Mouse (Mus musculus) thymus, adult 18-20 months (tissue): ENCODE measurements around the gene Csf2rb.
A peak's percentile ranks its signal among the peaks of the same experiment; 100 is the strongest.

Experiments used
- DNase-seq, 2 experiments: peaks; one replicate each; pipeline ENCODE4 v3.0.0; 2022; ENCODE audit warnings: mixed read lengths in 2 of 2

Gene Csf2rb

DNA sequence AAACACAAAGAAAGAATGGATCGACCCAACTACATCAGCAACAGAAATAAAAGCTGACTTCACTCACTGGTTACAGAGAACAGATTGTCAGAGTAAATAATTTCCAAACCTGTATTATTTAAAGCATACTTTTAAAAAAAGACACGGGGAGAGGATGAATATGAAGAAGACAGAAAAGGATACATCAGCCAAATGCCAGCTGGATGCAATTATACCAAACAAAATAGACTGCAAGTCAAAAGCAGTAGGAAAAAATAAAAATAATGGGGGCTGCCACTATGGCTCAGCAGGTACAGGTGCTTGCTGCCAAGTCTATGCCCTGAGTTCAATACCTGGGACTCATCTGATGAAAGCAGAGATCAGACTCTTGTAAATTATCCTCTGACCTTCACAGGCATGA, 54.7 kb downstream of the Csf2rb start:
- no peak for DNase-seq

DNA sequence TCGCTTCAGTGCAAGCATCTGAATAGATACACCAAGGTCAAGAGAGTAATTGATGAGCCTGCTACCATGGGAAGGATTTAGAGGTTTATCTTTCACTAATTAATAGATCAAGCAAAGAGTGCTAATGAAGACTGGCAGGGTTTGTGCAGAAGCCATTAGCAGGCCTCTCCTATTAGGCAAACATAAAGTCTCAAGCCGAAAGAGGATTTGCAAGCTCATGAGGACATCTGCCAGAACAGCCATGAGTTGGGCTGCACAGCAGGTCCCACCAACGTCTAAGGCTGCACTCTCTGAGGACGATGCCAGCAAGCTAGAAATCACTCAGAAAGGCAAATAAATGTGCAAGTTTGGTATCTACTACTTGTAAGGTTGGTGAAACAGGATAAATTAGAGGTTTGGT, 55.2 kb downstream of the Csf2rb start:
- DNase-seq = no peak

DNA sequence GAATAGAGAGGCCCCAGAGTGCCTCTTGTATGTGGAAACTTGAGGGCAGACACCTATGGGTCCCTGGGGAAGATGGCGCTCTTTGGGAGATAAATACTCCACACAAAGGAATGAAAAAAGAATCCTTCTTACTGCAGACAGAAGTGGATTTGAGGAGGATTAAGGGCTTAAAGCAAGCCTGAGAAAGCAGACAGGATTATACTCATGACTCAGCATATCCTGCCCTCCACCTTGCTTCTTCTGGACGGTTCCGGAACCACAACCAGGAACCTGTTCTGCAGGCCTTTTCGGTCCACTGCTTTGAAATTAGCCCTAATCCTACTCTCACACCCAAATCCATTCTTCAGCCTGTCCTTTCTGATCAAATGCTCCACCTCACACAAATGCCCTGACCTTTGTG, 56.6 kb downstream of the Csf2rb start:
- no peak for DNase-seq

DNA sequence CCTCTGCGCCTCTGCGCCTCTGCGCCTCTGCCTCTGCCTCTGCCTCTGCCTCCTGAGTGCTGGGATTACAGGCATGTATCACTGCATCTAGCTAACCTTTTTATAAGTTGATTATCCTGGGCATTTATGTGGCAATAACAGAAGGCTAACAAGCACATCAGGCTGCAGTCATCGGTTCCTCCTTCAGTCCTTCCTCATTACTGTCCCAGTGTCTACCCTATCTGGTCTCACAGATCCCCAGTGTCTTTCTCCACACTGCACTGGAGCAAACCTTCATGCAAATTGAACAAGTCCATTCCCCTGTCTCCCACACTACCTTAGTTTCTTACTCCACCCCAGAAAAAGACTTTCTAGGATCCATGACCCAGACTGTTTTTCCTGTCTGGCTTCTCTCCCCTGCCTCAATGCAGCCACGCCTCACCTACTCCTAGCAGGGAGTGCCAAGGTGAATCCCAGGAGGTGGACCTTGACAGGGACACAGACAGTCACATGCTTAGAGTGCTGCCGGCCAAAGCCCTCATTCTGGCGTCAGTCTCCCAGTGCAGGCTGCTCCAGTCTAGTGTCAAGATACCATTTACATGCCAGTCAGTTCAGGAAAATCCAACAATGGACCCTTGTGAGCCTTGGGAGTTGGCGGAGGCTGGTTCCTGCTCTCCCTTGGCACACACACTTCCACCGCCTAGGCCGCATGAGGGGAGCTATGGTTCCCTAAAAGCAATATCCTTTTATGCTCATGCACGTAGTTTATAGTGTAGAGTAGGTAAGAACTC, 58.1 kb downstream of the Csf2rb start:
- no peak for DNase-seq

DNA sequence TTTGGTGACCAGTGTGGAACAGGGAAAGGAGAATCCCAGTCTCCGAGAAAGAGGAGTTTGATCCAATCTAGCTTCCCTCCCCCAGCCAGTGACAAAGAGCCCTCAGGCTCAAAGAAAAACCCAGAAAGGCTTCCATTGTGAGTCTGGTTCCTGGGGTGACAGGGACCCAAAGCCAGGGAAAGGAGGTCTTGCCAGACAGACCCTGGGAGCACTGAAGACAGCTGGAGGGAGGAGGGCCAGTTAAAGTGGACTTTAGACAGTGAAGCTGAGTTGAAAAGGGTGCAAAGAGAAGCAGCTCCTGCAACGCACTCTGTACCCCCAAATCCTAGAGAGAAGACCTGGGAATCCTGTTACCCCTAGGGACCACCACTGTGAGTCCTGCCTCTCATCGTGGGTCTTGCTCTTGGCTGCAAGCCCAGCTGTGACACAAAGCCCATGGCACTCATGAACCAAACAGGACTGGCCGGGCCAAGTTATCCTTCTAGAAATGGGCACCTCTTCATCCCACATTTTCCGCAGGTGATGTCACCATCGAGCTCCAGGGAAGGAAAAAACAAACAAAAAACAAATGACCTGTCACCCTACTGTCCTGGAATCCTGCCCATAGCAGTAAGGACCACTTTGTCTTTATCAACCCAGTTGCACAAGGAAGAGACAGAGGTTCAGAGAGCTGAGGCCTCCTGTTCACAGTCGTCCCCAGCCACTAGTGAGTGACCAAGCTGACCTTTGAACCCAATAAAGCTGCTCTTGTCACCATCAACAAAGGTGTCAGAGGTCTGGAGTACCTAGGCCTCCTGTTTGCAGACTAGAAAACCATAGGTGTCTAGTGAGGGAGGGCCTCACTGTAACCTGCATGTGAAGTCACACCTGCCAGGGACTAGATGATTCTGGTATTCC, 58.9 kb downstream of the Csf2rb start:
- DNase-seq = no peak

DNA sequence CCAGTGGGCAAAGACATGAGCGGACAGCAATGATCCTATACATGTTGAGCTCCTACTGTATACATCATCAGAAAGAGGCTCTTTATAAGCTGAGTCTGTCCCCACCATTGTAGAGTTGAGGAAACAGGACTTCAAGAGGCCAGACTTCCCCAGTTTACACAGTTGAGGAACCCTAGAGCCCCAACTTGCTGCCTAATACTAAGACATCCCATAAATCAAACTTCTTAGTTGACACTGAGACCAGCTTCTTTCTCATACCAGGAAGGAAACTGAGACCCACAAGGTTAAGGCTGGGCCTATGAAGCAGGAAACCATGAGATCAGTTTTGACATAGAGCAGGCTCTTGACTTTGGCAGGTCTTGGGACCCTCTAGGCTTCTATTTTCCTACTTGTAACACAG, 60.0 kb downstream of the Csf2rb start:
- no peak for DNase-seq

DNA sequence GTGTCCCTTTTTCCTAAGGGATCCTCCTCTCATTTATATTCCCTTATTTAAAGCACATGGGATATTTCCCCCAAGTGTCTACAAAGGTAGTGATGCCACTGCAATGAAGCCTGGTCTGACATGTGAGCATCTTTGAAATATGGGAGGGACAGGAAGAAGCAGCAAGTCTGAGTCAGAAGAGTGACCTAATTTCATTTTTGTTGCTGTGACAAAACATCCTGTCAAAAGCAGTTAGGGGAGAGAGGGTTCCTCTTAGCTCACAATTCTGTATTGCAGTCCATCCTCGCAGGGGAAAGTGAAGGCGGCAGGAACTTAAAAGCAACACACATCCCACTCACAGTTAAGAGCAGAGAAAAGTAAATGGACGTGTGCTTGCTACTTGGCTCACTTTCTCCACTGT, 65.3 kb downstream of the Csf2rb start:
- peak in 1 of 2 experiments; percentile 25 for DNase-seq

DNA sequence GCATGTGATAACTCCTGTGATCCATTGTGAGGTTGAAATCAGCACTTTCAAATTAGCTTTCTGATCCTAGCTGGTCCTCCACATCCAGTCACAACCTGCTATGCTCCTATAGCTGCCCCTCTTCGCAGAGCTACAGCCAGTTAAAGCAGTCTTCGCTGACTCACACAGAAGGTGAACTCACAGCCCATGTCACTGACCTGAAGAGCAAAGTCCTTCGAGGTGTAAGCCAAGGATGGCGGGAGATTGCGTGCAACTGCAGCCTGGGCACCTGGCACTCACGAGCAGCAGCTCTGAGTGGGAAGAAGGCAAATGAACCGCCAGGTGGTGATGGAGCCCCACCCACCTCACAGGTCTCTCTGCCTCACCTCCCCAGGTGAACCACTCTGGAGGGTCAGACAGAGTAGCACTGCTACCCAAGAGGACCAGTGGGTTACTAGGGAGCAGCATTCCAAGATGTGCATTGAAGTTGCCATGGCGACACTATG, 70.0 kb downstream of the Csf2rb start, which contains the start of gene Tex33:
TSS of gene Tex33 (minus strand) at position 435 of the 485 bp plus-strand sequence.
- no peak for DNase-seq

DNA sequence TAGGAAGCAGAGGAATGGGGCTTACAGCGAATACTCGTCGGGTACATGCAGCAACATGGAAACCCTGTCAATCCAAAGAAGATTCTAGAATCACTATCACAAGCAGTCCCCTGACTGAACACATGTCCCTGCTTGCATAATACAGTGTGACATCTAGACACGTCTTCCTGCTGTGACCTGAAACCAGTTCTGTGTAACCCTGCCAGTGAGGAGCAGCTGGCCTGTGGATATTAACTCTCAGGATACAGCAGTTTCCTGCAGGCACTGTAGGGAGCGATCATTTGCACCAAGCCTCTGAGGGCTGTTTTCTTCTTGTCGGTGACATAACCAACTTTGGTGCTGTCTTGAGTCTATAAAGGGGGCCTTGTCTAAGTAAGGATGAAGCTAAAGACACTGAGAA, 75.8 kb downstream of the Csf2rb start:
- no peak for DNase-seq

DNA sequence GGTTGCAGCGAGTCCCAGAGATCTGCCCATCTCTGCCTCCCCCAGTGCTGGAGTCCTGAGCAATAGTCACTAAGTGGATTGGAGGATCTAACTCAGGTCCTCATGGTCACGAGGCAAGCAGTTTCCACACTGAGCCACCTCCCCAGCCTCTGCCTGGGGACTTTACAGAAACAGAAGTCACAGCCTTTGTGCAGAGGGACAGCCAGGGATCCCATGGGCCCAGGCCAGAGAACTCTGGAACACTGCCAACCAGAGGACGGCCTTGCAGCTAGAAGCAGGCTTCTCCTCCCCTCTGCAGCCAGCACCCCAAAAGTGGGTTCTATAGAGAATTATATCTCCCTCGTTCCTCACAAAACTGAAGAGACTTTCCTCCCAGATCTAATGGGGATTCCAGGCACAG, 76.4 kb downstream of the Csf2rb start:
- no peak for DNase-seq

DNA sequence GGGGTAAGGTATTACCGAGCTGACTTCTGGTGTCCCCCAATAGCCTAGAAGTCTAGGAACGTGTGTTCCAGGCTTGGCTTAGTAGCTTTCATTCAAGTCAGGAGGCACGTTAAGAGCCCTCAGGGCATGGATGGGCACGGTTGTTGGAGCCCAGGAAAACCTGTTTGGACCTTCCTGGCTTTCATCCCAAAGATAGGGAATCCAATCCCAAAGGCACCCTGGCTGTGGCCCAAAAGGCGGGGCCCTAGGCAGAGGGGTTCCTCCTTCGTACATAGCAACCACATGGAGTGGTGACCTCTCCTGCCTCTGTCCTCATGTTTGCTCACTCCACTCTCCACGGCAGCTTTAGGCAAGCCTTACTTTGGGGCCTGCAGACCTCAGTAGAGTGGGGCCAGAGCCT, 76.9 kb downstream of the Csf2rb start:
- no peak for DNase-seq

DNA sequence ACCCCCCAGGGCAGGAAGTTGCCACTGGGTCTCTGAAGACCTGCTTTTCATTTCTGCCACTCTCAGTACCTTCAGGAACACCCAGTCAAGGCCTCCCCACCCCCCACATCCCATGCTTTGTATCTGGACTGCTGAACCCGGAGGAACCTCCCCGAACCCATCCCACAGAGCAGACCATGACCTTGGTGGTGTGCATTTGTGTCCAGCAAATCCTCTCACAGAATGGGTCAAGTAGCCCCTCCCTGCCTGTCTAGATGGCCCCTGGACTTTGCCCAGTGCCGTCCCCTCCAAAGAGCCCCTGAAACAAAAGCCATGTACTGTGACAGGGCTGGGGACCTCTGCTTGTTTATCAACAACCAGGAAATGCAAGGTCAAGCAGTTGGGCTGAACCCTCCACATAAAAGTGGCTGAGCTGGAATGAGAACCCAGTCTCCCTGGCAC, 77.8 kb downstream of the Csf2rb start:
- no peak for DNase-seq
